Mouse (Mus musculus): ENCODE results near the gene Prn. TPM values are rescaled to one million over a fixed set of nuclear protein-coding genes. Genes with fewer than 3 reads are reported as not detected.
A peak's percentile ranks its signal among the peaks of the same experiment; 100 is the strongest.

Gene Prn
- total RNA-seq, 2 experiments from 2014 or later: not detected

- no peak for ATAC-seq (replicated peaks; ENCODE audit: poor library complexity, severe bottlenecking)
Observed at GRCm38 (mm10) chr2:131906266-131906665, 3.5 kb upstream of the Prn start.

GRCm38 (mm10) chr2:131906846-131907245 lies 2.9 kb upstream of the Prn start:
- no peak for ATAC-seq (replicated peaks; ENCODE audit: poor library complexity, severe bottlenecking)

- no peak for ATAC-seq (replicated peaks; ENCODE audit: poor library complexity, severe bottlenecking)
Observed at GRCm38 (mm10) chr2:131907311-131907710, 2.4 kb upstream of the Prn start.

GRCm38 (mm10) chr2:131908351-131908861 lies 1.4 kb upstream of the Prn start:
- no peak for ATAC-seq (replicated peaks; ENCODE audit: poor library complexity, severe bottlenecking)

- ATAC-seq (replicated peaks; ENCODE audit: poor library complexity, severe bottlenecking): no peak
Observed at GRCm38 (mm10) chr2:131908906-131909305, 851 bp upstream of the Prn start.

GRCm38 (mm10) chr2:131910847-131911246 lies 1.1 kb downstream of the Prn start:
- ATAC-seq (replicated peaks; ENCODE audit: poor library complexity, severe bottlenecking): no peak

- no peak for ATAC-seq (replicated peaks; ENCODE audit: poor library complexity, severe bottlenecking)
Observed at GRCm38 (mm10) chr2:131911341-131911740, 1.6 kb downstream of the Prn start.

DNA sequence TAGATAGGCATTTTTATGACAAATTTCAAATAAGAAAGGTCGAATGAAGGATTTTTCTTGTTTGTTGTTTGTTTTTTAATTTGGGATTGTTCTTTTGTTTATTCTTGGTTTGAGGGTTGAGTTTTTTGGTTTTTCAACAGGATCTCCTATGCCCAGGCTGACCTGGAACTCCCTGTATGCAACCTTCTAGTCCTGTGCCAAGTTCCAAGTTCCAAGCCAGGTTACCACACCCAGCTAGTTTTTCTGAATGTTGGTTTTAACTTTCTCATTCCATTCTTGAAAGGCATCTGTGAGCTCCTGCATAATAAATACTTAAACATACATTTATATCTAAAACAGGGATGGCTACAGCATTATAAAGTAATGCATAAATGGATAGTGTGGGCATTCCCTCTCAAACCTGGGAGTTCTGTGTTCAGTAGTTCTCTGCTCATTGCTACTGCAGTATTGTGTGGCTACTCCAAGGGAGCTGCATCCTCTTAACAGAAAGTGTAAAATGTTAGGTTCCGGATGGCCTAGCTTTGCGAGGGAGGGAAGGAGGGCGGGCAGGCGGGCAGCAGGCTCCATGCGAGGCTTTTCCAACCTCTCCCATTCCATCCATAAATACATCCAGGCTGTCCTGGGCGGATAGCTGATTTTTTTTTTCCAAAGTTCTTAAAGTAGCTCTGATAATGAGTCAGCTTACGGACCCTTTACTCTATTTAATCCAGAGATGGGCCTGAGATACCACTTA lies 2.9 kb downstream of the Prn start:
- ATAC-seq (replicated peaks; ENCODE audit: poor library complexity, severe bottlenecking): no peak

- no peak for ATAC-seq (replicated peaks; ENCODE audit: poor library complexity, severe bottlenecking)
Observed at GRCm38 (mm10) chr2:131932275-131932902, 22.6 kb downstream of the Prn start.

DNA sequence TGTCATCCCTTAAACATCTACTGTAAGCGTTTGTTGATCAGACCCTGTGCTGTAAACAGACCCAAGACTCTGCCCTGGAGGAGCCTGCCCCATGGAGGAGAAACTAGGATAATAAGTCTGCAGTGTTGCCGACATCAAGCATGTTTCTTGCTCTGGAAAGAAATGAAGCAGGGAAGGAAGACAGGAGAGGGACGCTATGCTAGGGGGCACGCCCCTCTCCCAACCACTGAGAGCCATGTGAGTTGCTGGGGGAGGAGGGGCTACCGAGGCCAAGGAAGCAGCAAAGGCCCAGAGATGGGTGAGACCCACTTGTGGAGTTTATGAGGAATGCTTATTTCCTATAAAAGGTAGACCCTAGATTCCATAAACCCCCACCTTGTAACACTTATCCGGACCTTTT lies 23.3 kb downstream of the Prn start:
- ATAC-seq (replicated peaks; ENCODE audit: poor library complexity, severe bottlenecking): no peak

- no peak for ATAC-seq (replicated peaks; ENCODE audit: poor library complexity, severe bottlenecking)
Observed at GRCm38 (mm10) chr2:131933598-131933997, 23.8 kb downstream of the Prn start.

GRCm38 (mm10) chr2:131934243-131934642 lies 24.5 kb downstream of the Prn start:
- no peak for ATAC-seq (replicated peaks; ENCODE audit: poor library complexity, severe bottlenecking)

GRCm38 (mm10) chr2:131935390-131936105 lies 25.8 kb downstream of the Prn start:
- peak; percentile 90 for ATAC-seq (replicated peaks; ENCODE audit: poor library complexity, severe bottlenecking)

DNA sequence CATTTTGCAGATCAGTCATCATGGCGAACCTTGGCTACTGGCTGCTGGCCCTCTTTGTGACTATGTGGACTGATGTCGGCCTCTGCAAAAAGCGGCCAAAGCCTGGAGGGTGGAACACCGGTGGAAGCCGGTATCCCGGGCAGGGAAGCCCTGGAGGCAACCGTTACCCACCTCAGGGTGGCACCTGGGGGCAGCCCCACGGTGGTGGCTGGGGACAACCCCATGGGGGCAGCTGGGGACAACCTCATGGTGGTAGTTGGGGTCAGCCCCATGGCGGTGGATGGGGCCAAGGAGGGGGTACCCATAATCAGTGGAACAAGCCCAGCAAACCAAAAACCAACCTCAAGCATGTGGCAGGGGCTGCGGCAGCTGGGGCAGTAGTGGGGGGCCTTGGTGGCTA lies 26.7 kb downstream of the Prn start:
- ATAC-seq (replicated peaks; ENCODE audit: poor library complexity, severe bottlenecking): no peak

- ATAC-seq (replicated peaks; ENCODE audit: poor library complexity, severe bottlenecking): peak; percentile 56
Observed at GRCm38 (mm10) chr2:131939404-131940111, 29.8 kb downstream of the Prn start.

GRCm38 (mm10) chr2:131940506-131940905 lies 30.7 kb downstream of the Prn start:
- no peak for ATAC-seq (replicated peaks; ENCODE audit: poor library complexity, severe bottlenecking)

DNA sequence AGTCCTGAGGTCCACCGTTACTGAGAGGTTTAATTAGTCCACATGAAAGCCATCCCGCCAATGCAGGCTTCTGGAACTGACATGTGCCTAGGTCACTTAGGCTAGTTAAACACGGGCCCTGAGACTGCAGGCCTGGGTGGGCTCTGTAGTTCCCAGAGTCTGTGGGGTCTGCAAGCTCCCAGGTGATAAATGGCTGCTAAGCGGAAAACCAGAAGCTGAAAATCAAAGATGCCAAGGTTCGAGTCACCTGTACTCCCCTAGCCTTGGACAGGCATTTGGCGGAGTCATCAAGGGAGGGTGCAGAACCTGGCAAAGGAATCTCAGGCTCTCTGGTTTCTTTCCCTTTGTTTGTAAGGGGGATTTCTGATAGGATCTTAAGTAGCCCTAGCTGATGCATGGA lies 31.7 kb downstream of the Prn start:
- ATAC-seq (replicated peaks; ENCODE audit: poor library complexity, severe bottlenecking): no peak

DNA sequence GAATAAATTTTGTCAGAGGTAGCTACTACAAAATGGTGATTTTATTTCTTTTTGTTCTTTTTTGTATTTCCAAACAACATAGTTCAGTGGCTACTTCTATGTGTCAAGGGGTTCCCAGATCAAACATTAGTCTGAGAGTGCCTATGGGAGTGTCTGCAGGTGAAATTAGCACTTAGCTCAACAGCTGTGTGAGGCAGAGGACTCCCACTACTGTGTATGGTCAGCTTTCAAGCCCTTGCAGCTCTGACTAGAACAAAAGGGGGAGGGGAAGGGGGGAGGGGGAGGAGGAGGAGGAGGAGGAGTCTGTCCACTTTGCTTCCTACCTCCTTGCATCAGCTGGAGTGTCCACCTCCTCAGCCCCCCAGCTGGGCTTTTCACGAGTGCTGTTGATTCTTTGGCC lies 34.6 kb downstream of the Prn start:
- ATAC-seq (replicated peaks; ENCODE audit: poor library complexity, severe bottlenecking): no peak

- no peak for ATAC-seq (replicated peaks; ENCODE audit: poor library complexity, severe bottlenecking)
Observed at GRCm38 (mm10) chr2:131945225-131945624, 35.5 kb downstream of the Prn start.

DNA sequence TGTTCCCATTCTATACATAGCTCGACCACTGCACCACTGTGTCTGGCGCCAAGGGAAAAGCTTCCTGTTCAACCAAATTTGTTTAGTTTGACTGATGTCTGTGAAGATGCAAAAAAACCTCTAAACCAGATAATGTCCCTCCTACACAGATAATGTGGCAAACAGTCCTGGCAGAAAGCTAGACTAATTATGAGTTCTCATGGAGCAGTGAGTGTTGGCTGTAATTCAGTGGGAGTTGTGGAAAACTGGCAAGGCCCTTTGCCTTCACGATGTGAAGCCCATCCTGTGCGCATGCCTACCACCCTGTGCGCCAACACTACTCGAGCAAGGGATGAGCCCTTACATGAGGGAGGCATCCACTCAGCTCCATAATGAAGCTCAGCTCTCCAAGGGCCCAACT lies 36.0 kb downstream of the Prn start:
- ATAC-seq (replicated peaks; ENCODE audit: poor library complexity, severe bottlenecking): no peak

GRCm38 (mm10) chr2:131946351-131946750 lies 36.6 kb downstream of the Prn start:
- no peak for ATAC-seq (replicated peaks; ENCODE audit: poor library complexity, severe bottlenecking)
